Mouse (Mus musculus): ENCODE measurements around the gene 1700061G19Rik.
"Not testable (repeated sequence)": the region's sequence is repeated elsewhere in the genome, so short reads cannot be mapped to it uniquely, and the experiment has no call there.

1700061G19Rik gene

DNA sequence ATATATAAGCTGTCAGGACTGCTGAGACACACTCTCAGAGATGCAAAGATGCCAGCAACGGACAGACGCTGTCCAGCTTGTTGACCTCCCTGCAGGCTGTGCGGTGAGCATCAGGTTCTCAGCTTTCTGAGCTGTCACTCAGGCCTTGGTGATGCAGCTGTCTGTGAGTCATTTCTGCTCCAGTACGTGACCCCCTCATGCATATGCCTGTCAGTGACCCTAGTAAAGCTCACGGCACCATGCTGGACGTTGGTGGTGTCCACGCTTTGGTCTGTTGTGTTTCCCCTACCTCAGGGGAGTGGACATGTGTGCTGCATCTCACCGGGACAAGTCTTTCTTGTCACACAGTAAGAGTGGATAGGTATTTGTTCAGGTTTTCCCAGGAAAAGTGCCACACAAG lies 3.5 kb upstream of the 1700061G19Rik start:
- DNase-seq (ENCODE audit: low read depth, low spot score), result no peak

DNA sequence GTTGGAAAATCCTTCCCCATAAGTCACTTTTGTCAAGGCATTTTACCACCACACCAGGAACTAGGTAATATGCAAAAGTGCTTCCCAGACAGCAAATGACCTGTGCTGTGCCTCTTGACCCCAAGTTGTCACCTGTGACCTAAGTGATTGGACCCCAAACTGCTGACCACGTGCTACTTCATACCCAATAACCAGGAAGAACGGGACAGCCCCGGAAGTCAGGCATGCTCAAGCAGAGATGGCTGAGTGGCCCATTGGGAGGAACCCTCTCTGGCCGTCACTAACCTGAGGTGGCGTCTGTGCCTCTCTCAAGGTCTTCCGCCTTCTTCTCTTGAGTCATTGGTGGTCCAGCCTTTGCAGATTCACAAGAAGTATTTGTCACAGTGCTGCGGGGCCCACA lies 2.8 kb upstream of the 1700061G19Rik start:
- no peak for DNase-seq (ENCODE audit: low read depth, low spot score)

DNA sequence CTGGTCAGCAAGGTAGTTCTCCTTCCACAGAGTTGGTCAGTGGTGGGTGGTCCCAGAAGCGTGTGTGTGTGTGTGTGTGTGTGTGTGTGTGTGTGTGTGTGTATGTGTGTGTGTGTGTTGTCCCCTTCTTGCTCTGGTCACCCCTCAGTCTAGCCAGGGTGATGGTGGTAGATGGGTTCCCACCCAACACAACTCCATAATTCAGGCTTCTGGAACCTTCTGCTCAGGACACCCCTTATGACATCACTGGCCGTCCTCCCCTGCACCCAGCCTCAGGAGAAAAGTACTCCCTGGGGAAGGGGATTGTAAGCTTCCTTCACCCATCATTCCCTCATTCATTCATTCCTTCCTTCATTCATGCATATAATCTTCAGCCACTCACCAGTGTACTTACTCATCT lies 1.0 kb upstream of the 1700061G19Rik start, which contains the start of gene Acsbg2:
Gene Acsbg2, minus strand, starts transcription at position 211 of the 400 bp plus-strand sequence.
- no peak for DNase-seq (ENCODE audit: low read depth, low spot score)

DNA sequence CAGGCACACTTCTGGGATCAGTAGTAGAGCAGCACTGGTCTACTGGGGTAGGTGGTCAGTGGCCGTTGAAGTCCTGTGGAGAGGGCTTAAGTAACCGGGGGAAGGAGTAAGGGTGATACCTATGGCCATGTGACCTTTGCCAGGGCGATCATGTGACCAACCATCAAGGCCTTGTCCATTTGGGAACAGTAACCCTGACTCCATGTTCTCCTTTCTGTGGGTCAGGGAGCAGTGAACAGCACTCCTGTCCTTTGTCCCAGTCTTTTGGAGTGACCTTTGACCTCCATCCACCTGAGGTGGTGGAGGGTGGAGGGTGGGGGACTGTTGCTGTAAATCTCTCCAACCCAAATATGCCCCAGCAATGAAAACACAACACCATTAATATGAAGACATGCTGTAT lies 1.2 kb downstream of the 1700061G19Rik start:
- no peak for DNase-seq (ENCODE audit: low read depth, low spot score)

DNA sequence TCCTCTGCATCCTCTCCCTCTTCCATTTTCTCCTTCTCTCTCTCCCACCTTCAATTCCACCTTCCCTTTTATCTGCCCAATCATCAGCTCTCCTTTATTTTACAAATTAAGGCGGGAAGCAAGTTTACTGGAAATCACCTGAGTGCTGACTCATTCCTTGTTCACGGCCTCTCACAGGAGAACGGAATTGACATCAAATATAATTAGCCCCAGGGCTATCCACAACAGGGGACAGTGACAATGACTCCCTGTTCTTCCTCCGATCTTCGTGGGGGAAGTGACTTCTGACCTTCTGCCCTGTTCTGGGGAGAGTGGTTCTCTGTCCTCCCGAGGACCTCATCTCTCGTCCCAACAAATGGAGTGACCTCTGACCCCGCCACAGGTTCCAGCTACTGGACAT lies 1.7 kb downstream of the 1700061G19Rik start:
- DNase-seq (ENCODE audit: low read depth, low spot score), result no peak

DNA sequence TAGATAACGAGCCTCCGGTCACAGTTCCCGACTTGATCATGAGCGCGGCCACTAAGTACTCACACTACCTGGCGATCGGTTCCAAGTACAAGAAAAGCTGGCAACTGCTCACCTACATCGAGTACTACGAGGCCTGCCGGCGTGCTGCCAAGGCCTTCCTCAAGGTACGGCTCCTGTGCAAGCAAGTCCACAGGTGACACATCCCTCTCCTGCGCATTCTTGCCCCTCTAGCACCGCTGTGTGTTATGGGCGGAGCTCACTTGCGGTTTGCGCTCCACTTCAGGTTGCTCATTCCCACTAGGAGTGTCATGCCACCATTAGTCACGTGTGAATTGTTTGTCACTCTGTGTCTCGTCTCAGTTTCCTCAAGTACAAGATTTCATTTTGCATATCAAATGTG lies 2.1 kb downstream of the 1700061G19Rik start:
- DNase-seq (ENCODE audit: low read depth, low spot score), result no peak

DNA sequence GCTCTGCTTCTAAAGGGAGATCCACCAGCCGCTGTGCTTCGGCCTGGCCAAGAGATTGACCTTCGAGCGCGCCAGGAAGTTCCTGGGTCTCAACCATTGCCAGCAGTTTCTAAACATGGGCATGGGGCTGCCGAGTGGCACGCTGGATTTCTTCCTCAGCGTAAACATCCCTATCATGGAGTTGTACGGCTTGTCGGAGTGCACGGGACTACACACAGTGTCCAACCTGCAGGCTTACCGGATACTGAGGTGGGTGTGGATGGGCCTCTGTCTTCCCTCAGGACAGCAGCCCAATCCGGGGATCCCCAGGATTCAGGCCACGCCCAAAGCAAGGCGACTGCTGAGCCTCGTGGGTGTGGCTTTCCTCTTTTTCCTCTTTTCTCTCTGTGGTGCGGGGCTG lies 8.3 kb downstream of the 1700061G19Rik start:
- no peak for DNase-seq (ENCODE audit: low read depth, low spot score)

DNA sequence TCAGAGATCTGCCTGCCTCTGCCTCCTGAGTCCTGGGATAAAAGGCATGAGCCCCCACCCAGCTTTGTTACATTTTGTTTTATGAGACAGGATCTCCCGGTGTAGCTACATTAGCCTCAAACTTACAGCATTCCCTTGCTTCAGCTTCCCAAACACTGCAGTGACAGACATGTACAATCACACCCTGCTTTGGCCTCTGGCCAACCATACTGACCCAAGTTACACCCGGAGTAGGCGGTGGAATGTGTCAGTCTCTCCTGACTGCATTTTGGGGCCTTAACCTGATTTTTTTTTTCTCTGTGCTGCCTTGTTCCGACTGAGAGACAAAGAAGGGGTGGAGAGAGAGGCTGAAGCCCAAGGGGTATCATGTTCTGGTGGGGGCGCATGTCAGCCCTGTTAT lies 9.1 kb downstream of the 1700061G19Rik start:
- no peak for DNase-seq (ENCODE audit: low read depth, low spot score)

DNA sequence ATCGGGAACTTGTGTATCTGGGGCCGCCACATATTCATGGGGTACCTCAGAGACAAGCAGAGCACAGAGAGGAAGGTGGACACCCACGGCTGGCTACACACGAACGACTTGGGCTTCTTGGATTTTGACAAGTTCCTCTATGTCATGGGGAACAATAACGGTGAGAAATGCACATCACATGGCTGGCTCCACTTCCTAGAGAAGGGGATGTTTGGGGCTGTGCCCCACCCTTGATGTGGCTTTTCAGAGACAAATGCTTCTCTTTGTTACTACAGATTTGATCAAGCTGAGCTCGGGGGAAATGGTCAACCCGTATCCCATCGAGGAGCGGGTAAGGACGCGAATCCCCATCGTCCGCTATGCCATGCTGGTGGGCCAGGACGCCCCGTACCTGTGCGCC lies 9.5 kb downstream of the 1700061G19Rik start:
- no peak for DNase-seq (ENCODE audit: low read depth, low spot score)

DNA sequence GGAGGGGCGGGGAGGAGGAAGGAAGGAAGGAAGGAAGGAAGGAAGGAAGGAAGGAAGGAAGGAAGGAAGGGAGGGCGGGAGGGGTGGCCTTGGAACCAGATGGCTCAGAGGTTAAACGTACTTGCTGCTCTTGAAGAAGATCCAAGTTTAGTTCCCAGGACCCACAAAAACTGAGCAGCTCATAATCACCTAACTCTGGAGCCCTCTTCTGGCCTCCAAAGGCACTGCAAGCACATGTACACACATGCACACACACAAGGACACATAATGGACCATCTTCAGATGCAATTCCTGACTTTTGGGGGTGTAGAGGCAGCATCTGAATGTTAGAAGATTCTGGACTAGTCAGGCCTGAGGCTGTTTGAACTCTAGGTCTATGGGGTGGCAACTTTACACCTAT lies 12.8 kb downstream of the 1700061G19Rik start:
- no peak for DNase-seq (ENCODE audit: low read depth, low spot score)

DNA sequence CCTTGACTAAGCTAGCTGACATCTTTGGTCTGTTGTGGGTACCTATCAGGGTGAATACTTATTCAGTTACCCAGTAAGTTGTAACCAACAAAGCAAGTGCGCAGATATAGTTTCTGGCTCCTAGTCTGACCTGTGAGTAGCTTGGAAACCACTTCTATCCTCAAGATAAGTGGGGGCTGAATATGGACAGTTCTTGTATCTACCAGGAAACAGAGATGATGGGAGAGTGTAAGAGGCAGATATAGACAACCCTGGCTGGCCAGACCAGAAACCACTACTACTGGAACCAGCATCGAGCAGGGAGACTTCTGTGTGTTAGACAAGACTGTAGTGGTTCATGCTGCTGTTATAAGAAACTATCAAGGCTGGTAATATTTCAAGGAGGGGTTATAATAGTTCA lies 14.7 kb downstream of the 1700061G19Rik start:
- no peak for DNase-seq (ENCODE audit: low read depth, low spot score)

DNA sequence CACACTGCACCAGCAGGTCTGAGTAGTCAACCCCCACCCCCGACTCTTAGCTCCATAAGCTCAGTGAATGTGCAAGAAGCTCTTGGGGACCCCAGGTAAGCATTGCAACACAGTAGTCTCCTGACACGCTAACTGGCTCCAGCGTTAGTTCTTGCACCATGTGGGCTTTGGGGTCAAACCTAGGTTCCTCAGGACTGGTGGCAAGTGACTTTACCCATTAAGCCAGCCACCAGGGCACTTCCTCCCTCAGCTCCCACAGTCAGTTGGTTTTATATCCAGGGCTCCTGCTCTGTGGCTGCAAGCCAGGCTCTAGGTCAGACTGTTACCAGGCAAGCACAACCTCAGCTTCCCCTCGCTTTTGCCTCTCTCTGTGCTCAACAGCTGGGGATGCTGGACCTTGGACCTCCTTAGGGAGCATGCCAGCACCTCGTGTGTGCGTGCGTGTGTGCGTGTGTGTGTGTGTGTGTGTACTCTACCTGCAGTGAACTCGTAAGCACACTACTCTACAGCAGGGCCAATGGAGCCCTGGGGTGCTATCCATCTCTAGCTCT lies 20.2 kb downstream of the 1700061G19Rik start:
- no peak for DNase-seq (ENCODE audit: low read depth, low spot score)

DNA sequence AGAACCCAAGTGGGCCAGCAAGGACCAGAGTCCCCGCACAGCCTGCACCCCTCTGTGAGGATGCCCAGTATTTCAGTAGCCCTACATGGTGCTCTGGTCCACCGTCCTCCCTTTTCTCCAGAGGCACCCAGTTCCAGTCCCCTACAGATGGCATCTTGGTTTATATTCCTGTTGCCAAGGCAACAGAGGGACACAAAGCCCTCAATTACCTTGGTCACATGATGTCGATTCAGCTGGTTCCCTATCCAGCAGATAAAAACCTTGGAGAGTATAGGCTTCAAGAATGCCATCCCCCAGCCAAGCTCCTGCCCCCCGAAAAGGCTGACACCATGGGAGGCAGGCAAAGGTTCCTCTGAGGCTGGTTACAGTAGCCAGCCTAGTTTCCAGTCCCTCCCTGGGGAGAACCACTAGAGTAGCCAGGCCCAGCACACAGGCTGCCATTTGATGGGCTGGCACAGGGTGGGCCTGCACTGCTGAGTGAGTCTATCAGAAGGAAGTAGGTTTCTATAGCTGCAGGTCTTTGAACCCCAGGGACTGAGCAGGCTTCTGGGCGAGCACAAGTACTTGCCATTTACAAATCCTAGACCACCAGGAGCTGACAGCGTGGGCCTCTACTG lies 21.3 kb downstream of the 1700061G19Rik start:
- DNase-seq (ENCODE audit: low read depth, low spot score), result peak; percentile 70

DNA sequence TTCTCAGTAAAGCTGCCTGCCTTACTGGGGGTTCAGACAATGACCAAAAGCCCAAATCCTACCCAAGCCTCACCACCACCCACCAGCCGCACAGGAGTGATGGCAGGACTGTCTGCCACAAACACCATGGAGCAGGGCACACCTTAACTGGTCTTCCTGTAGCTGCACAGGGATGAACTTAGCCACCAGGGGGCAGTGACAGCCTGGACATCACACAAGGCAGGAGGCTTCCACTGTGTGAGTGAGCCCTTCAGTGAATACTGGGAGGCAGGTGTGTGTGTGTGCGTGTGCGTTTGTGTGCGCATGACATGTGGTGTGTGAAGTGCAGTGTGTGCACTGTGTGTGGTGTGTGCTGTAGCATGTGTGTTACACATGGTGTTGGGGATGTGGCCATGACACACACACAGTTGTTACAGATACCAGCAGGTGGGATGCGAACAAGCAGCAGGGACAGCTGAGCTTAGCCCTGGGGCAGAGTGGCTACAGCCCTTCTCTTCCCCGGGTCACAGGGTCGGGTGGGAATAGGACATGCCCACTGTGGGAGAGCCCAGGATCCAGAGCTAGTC lies 22.4 kb downstream of the 1700061G19Rik start:
- DNase-seq (ENCODE audit: low read depth, low spot score), result peak; percentile 59

DNA sequence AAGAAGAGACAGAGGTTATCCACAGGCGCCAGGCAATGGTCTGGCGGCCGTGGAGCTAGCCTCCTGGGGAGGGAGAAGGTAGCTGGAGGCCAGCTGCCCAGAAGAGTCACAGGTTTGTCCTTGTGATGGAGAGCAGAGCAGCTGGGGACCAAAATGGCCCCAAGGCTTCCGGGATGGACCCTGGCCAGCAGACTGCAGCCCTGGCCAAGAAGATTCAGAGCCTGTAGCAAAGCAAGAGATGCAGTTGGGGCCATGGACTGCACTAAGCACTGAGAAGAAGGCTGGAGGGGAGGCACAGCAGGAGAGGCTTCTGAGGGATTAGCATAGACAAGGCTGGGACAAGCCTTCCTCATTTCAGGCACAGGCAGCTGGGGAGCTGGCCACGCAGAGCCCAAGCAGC lies 27.4 kb downstream of the 1700061G19Rik start:
- no peak for DNase-seq (ENCODE audit: low read depth, low spot score)

DNA sequence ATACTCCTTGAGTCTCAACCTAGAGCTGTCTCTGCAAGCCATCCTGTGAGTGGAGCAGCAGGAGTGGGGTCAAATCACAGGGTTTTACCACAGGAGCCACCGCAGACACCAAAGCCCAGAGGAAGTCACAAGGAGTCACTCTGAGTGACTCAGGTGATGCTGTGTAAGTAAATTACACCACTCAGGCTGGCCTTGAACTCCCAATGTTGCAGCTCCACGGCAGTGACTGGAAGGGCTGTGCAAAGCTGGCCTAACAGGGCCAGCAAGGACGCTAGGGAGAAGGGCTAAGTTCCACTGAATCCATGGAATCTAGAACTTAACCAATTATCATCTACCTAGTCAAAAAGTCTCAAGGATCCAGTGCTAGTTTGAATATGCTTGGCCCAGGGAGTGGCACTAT lies 30.9 kb downstream of the 1700061G19Rik start:
- no peak for DNase-seq (ENCODE audit: low read depth, low spot score)

DNA sequence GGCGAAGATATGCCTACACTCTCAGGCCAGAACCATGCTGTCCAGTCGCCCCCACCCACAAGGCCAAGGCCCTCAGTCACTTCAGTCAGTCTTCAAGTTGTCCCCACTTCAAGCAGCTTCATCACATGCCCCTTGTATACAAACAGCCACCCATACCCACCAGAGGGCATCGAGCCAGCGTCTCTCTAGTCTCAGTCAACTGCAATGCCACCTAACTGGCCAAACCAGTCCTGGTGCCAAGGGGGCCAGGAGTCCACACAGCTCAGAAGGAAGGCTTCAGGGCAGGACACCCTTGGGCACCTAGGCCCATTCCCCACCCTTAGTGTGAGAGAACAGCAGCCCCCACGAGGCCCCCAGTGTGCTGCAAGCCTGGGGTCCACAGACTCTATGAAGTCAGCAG lies 31.8 kb downstream of the 1700061G19Rik start:
- DNase-seq (ENCODE audit: low read depth, low spot score), result no peak

DNA sequence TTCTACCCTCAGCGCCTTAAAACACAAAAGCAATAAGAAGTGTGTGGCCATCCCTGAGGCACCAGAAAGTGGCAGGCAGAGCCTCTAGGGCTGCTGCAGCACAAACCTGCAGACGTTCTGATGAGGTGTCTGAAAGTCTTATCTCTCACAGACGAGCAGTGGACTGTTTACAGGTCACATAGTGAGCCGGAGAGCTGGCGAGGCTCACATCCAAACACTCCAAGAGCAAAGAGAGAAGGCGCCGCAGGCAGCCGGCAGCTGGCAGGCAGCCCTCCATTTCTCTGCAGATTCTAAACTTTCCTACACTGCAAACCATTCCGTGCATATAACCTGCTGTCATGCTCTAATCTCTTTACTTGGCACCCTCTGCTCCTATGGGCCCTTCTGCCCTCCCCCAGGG lies 32.6 kb downstream of the 1700061G19Rik start:
- no peak for DNase-seq (ENCODE audit: low read depth, low spot score)

DNA sequence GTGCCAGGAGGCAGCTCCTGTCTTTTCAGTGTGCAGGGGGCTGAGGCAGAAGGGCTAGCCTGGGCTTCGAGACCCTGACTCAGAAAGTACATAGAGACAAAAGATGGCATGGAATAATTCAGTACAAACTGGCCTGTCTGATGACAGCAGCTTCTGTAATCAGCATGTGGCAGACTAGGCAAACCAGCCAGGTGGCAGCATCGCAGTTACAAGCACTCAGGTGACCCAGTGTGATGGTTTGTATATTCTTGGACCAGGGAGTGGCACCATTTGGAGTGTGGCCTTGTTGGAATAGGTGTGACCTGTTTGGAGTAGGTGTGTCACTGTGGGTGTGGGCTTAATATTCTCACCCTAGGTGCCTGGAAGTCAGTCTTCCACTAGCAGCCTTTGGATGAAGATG lies 34.5 kb downstream of the 1700061G19Rik start:
- not testable (repeated sequence) for DNase-seq (ENCODE audit: low read depth, low spot score)

DNA sequence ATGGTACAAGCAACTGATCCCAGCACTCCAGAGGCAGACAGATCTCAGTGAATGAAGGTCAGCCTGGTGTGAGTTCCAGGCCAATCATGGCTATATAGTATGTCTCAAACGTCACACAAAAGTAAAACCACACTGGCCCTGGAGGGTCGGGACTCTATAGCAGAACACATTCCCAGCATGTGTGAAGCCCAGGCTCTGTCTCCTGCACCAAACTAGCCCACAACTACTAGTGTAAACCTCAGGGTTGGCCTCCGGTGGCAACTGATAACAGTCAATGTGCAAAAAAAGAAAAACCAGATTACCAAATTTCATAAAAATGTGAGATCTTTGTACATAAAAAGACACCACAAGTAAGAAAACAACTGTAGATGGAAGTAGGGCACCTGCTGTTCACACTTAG lies 37.7 kb downstream of the 1700061G19Rik start:
- DNase-seq (ENCODE audit: low read depth, low spot score), result no peak

DNA sequence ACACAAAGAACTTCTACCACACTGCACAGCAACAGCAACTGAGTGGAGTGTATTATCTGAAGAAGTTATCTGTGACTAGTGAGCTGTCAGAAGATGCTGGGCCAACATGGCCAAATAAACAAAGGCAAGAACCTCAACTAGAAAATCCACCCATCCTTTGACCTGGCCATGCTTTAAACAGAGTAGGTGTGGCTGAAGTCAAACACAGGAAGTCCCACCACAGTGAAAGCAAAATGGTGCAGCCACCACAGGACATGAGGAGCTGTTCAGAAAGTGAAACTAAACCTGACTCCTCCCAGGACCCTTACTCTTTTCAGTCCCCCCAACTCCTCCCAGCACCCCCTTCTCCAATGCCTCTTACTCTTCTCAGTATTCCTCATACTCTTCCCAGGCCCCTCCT lies 38.2 kb downstream of the 1700061G19Rik start:
- DNase-seq (ENCODE audit: low read depth, low spot score), result no peak

DNA sequence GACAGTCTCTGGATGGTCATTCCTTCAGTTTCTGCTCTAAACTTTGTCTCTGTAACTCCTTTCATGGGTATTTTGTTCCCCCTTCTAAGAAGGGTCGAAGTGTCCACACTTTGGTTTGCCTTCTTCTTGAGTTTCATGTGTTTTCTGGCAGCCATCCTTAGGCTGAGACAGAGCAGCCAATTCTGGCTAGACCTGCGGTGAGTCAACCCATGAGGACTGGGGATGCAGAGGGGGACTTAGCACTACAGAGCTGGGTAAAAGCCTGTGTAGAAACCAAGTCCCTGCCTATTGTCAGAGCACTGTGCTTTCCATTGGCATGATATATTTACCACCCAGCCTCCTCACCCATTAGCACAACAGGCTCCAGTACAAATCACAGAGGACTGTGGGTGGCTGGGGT lies 41.9 kb downstream of the 1700061G19Rik start:
- DNase-seq (ENCODE audit: low read depth, low spot score), result no peak

DNA sequence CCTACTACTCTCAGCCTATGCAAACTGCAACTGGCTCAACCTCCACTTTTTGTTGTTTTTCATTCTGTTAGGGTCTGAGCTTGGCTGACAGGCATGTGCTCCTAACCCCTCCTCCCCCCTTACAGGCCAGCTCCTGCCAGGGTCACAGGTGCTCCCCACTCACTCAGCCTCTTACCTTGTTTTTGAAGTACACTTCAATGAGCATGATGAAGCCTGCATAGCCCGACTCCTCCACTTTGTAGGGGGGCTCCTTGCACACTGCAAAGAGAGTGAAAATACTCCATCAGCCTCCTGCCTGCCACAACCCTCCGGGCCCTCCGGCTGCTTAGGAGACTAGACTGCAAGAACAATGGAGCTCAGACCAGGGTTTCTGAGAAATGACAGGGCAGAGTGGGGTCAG lies 44.4 kb downstream of the 1700061G19Rik start:
- no peak for DNase-seq (ENCODE audit: low read depth, low spot score)

DNA sequence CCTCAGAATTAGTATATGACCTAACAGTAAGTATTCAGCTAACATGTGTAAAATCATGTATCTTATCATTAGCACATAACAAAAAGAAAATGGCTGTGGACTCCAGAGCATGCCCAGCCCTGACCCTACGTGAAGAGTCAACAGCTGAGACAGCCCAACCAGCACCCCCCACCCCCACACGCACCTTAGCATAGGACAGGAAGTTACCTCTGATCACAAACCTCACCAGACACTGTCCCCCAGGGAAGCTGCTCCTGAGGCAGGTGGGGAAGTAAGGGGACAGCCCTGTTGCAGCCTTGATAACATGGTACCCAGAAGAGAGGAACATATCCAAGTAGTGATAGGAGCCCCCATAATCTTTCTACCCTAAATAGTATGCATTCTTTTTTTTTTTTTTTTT lies 50.7 kb downstream of the 1700061G19Rik start:
- DNase-seq (ENCODE audit: low read depth, low spot score), result no peak

Data from telencephalon, adult 2 months (tissue).